Mouse (Mus musculus) cortical plate, adult 2 months (tissue): ENCODE measurements around the gene Rab9. TPM values are rescaled to one million over a fixed set of nuclear protein-coding genes. Genes with fewer than 3 reads are reported as not detected.
"Not testable (repeated sequence)": the region's sequence is repeated elsewhere in the genome, so short reads cannot be mapped to it uniquely, and the experiment has no call there.

Experiments used
- H3K27ac ChIP-seq: fragments of 200-500 bp; 2 replicates; pipeline ENCODE4 v1.5.1; 2012; ENCODE audit warnings: low read length, control low read depth, inconsistent platforms; ENCODE audit not compliant: insufficient read depth
- H3K4me1 ChIP-seq: fragments of 200-500 bp; 2 replicates; pipeline ENCODE4 v1.6.1; 2011; ENCODE audit warnings: low read length; ENCODE audit not compliant: control insufficient read depth, insufficient read depth
- H3K4me3 ChIP-seq: fragments of 200-500 bp; 2 replicates; pipeline ENCODE4 v1.5.1; 2011; ENCODE audit warnings: mild to moderate bottlenecking, low read length, control low read depth; ENCODE audit not compliant: insufficient read depth
- CTCF ChIP-seq: fragments of 200-500 bp; IDR thresholded peaks from 2 replicates; pipeline ENCODE4 v1.5.1; 2011; ENCODE audit warnings: mild to moderate bottlenecking, control low read depth, low read length; ENCODE audit not compliant: insufficient read depth; ENCODE audit errors: extremely low read depth
- POLR2A ChIP-seq: fragments of 200-500 bp; IDR thresholded peaks from 2 replicates; pipeline ENCODE4 v1.6.1; 2011; ENCODE audit warnings: mild to moderate bottlenecking, low read length, control low read depth; ENCODE audit not compliant: insufficient read depth; ENCODE audit errors: extremely low read depth
- polyA plus RNA-seq: library from polyadenylated mRNA; depleted of rRNA; stranded (reverse); fragments of >200 nt; gene quantifications from 2 replicates; pipeline ENCODE4 v1.2.3, GENCODE M21; 2012; rRNA removed

Gene Rab9
- polyA plus RNA-seq = 33.4 and 34.2 TPM in 2 replicates

- peak; percentile 49; the same call in 1 of the 2 replicates for TF ChIP-seq POLR2A
- TF ChIP-seq CTCF = no peak
- Histone ChIP-seq H3K4me1 (no peaks in the 10 kb centered on the region), H3K4me3 (peak within 1 kb of the TSS; percentile 65), H3K27ac (peak within 1 kb of the TSS; percentile 4; the same call in 1 of the 2 replicates)
Observed at GRCm38 (mm10) chrX:166479365-166479983, at the start of gene Rab9. Rab9 (minus strand) TSS chrX:166479867.

- Histone ChIP-seq H3K4me3 (no peak overlapping the region), H3K27ac (no peak overlapping the region), H3K4me1 (no peaks in the 10 kb centered on the region)
- TF ChIP-seq CTCF = no peak
- TF ChIP-seq POLR2A = no peak
Observed at GRCm38 (mm10) chrX:166528126-166528525, 48.5 kb upstream of the Rab9 start.

- Histone ChIP-seq H3K4me1 (no peaks in the 10 kb centered on the region), H3K4me3 (no peak overlapping the region), H3K27ac (no peak overlapping the region)
- TF ChIP-seq CTCF (no peak), POLR2A (no peak)
Observed at GRCm38 (mm10) chrX:166525637-166526315, 46.1 kb upstream of the Rab9 start.

- TF ChIP-seq CTCF = no peak
- TF ChIP-seq POLR2A = no peak
- H3K4me1 ChIP-seq = no peaks in the 10 kb centered on the region
- H3K4me3 ChIP-seq = no peak overlapping the region
- no peak overlapping the region for H3K27ac ChIP-seq
Observed at GRCm38 (mm10) chrX:166520782-166521181, 41.1 kb upstream of the Rab9 start.

GRCm38 (mm10) chrX:166518345-166518744 is 38.7 kb upstream of the Rab9 start, which contains the start of gene Tceanc:
Tceanc (minus strand) TSS chrX:166518567.
- Histone ChIP-seq H3K4me3 (no peak within 1 kb of the TSS), H3K27ac (no peak within 1 kb of the TSS), H3K4me1 (no peaks in the 10 kb centered on the region)
- TF ChIP-seq POLR2A (no peak), CTCF (no peak)

GRCm38 (mm10) chrX:166516631-166517030 is 37.0 kb upstream of the Rab9 start:
- Histone ChIP-seq H3K4me1 (no peaks in the 10 kb centered on the region), H3K27ac (no peak overlapping the region), H3K4me3 (no peak overlapping the region)
- TF ChIP-seq CTCF = no peak
- no peak for TF ChIP-seq POLR2A

GRCm38 (mm10) chrX:166515923-166516322 is 36.3 kb upstream of the Rab9 start:
- Histone ChIP-seq H3K4me3 (no peak overlapping the region), H3K27ac (no peak overlapping the region), H3K4me1 (no peaks in the 10 kb centered on the region)
- no peak for TF ChIP-seq POLR2A
- TF ChIP-seq CTCF = no peak

GRCm38 (mm10) chrX:166514035-166514434 is 34.4 kb upstream of the Rab9 start:
- H3K4me1 ChIP-seq, H3K4me3 ChIP-seq, H3K27ac ChIP-seq: not testable (repeated sequence)

GRCm38 (mm10) chrX:166512071-166512470 is 32.4 kb upstream of the Rab9 start:
- H3K27ac ChIP-seq = no peak overlapping the region
- H3K4me1 ChIP-seq = no peaks in the 10 kb centered on the region
- no peak overlapping the region for H3K4me3 ChIP-seq
- TF ChIP-seq POLR2A (no peak), CTCF (no peak)

- Histone ChIP-seq H3K4me1 (no peaks in the 10 kb centered on the region), H3K4me3 (no peak overlapping the region; the same call in 1 of the 2 replicates), H3K27ac (no peak overlapping the region)
- TF ChIP-seq CTCF = no peak
- TF ChIP-seq POLR2A = no peak
Observed at GRCm38 (mm10) chrX:166511107-166511506, 31.4 kb upstream of the Rab9 start.
